Mouse (Mus musculus) embryonic stem cell, embryonic (primary cell): ENCODE measurements around the gene Spry1.

ENCODE experiments used
- CTCF ChIA-PET, 4 experiments: fragments of 300-600 bp in 2 of 4; fragments of 350-600 bp in 2 of 4; sonication (Branson Sonifier 250); formaldehyde crosslinking; loops; one replicate each; lab custom pipeline; 2022; ENCODE audit warnings: inconsistent platforms in 2 of 4; lab: Charles Lee
- POLR2A ChIA-PET, 4 experiments: fragments of 300-600 bp in 2 of 4; fragments of 350-600 bp in 2 of 4; sonication (Branson Sonifier 250); formaldehyde crosslinking; loops; one replicate each; lab custom pipeline; 2022; ENCODE audit warnings: antibody characterized with exemption in 4 of 4, inconsistent platforms in 1 of 4; lab: Charles Lee

The Spry1 gene

GRCm38 (mm10) chr3:37653935-37654729, 14.4 kb downstream of the Spry1 start:
- ChIA-PET CTCF (interaction anchor here in 3 of 4 experiments (0.6 to 1.6 kb wide), 4 partner anchors 11 to 36 kb away, joined by 3 to 4 read pairs (median 4); no protein-coding TSS in a partner anchor), POLR2A (interaction anchor here in 3 of 4 experiments (0.9 to 3.3 kb wide), 7 partner anchors 10 to 69 kb away, joined by 3 to 42 read pairs (median 5); partner anchors contain the start of gene Spry1 (in 1 of the 3))

GRCm38 (mm10) chr3:37654787-37655186, 15.0 kb downstream of the Spry1 start:
- ChIA-PET CTCF (interaction anchor here in 2 of 4 experiments (0.6 to 1.6 kb wide), 3 partner anchors 12 to 35 kb away, joined by 3 to 4 read pairs (median 3); no protein-coding TSS in a partner anchor), POLR2A (interaction anchor here in 3 of 4 experiments (0.9 to 3.3 kb wide), 7 partner anchors 11 to 68 kb away, joined by 3 to 42 read pairs (median 5); partner anchors contain the start of gene Spry1 (in 1 of the 3))

- ChIA-PET CTCF (interaction anchor here in 1 of 4 experiments (0.7 to 0.9 kb wide), 2 partner anchors 10 to 848 kb away, joined by 3 read pairs; no protein-coding TSS in a partner anchor), POLR2A (interaction anchor here in 2 of 4 experiments (0.6 to 2.4 kb wide), 10 partner anchors 11 to 68 kb away, joined by 3 to 13 read pairs (median 6); no protein-coding TSS in a partner anchor)
Observed at GRCm38 (mm10) chr3:37655933-37656633, 16.3 kb downstream of the Spry1 start.

- ChIA-PET CTCF (interaction anchor here in 1 of 4 experiments (0.7 to 1.0 kb wide), 3 partner anchors 11 to 847 kb away, joined by 3 to 4 read pairs (median 3); no protein-coding TSS in a partner anchor), POLR2A (interaction anchor here in 2 of 4 experiments (1.1 to 2.4 kb wide), 10 partner anchors 11 to 66 kb away, joined by 3 to 13 read pairs (median 6); no protein-coding TSS in a partner anchor)
Observed at GRCm38 (mm10) chr3:37657009-37657408, 17.3 kb downstream of the Spry1 start.

- ChIA-PET POLR2A (interaction anchor here in 2 of 4 experiments (0.6 to 3.0 kb wide), 8 partner anchors 10 to 46 kb away, joined by 3 to 13 read pairs (median 6); no protein-coding TSS in a partner anchor), CTCF (no interaction called here)
Observed at GRCm38 (mm10) chr3:37658155-37658554, 18.4 kb downstream of the Spry1 start.

- ChIA-PET CTCF (interaction anchor here in 1 of 4 experiments (0.8 kb wide), 1 partner anchor 89 kb away, joined by 3 read pairs; no protein-coding TSS in a partner anchor), POLR2A (interaction anchor here in 3 of 4 experiments (0.6 to 3.0 kb wide), 10 partner anchors 9 to 102 kb away, joined by 3 to 12 read pairs (median 4); no protein-coding TSS in a partner anchor)
Observed at GRCm38 (mm10) chr3:37659621-37660020, 19.9 kb downstream of the Spry1 start.

GRCm38 (mm10) chr3:37666291-37667118, 26.8 kb downstream of the Spry1 start:
- ChIA-PET POLR2A (interaction anchor here in 2 of 4 experiments (0.6 to 1.4 kb wide), 7 partner anchors 18 to 330 kb away, joined by 3 read pairs; no protein-coding TSS in a partner anchor), CTCF (no interaction called here)

GRCm38 (mm10) chr3:37667119-37667467, 27.3 kb downstream of the Spry1 start:
- ChIA-PET CTCF (no interaction called here), POLR2A (interaction anchor here in 3 of 4 experiments (0.7 to 8.6 kb wide), 8 partner anchors 8 to 57 kb away, joined by 3 to 58 read pairs (median 8); partner anchors contain the start of genes Spry1 (in 2 of the 3) and Gm5148 (in 1 of the 3))

GRCm38 (mm10) chr3:37667736-37668135, 28.0 kb downstream of the Spry1 start:
- POLR2A ChIA-PET: interaction anchor here (0.7 to 8.6 kb wide), 16 partner anchors 8 to 57 kb away, joined by 3 to 58 read pairs (median 5); partner anchors contain the start of genes Gm5148 (in 2 of the 4) and Spry1 (in 2 of the 4)
- CTCF ChIA-PET: no interaction called here

- ChIA-PET CTCF (no interaction called here), POLR2A (interaction anchor here in 2 of 4 experiments (1.0 to 8.6 kb wide), 11 partner anchors 9 to 56 kb away, joined by 3 to 58 read pairs (median 7); partner anchors contain the start of genes Gm5148 (in 1 of the 2) and Spry1 (in 1 of the 2))
Observed at GRCm38 (mm10) chr3:37668652-37669051, 28.9 kb downstream of the Spry1 start.

- ChIA-PET POLR2A (interaction anchor here in 2 of 4 experiments (1.0 to 8.6 kb wide), 11 partner anchors 9 to 55 kb away, joined by 3 to 58 read pairs (median 7); partner anchors contain the start of genes Gm5148 (in 1 of the 2) and Spry1 (in 1 of the 2)), CTCF (no interaction called here)
Observed at GRCm38 (mm10) chr3:37669100-37669499, 29.4 kb downstream of the Spry1 start.

- POLR2A ChIA-PET: interaction anchor here in 2 of 4 experiments (0.6 to 8.8 kb wide), 16 partner anchors 13 to 94 kb away, joined by 3 to 96 read pairs (median 12); partner anchors contain the start of genes Spry1 (in 2 of the 2) and Gm5148 (in 1 of the 2)
Observed at GRCm38 (mm10) chr3:37672266-37673040, 32.7 kb downstream of the Spry1 start.

GRCm38 (mm10) chr3:37673513-37674261, 33.9 kb downstream of the Spry1 start:
- ChIA-PET POLR2A (interaction anchor here in 3 of 4 experiments (0.7 to 8.8 kb wide), 27 partner anchors 9 to 254 kb away, joined by 3 to 96 read pairs (median 7); partner anchors contain the start of genes Gm5148 (in 3 of the 3), Spry1 (in 2 of the 3), Nudt6 (in 1 of the 3) and Spata5 (in 1 of the 3)), CTCF (interaction anchor here (0.6 to 1.3 kb wide), 5 partner anchors 12 to 946 kb away, joined by 3 to 10 read pairs (median 4); partner anchors contain the start of gene Gm5148 (in 1 of the 4))

More at GRCm38 (mm10) chr3:37672266-37673040, 32.7 kb downstream of the Spry1 start:
- CTCF ChIA-PET: no interaction called here

- POLR2A ChIA-PET: interaction anchor here in 2 of 4 experiments (0.6 to 8.8 kb wide), 5 partner anchors 11 to 49 kb away, joined by 3 to 96 read pairs (median 7); partner anchors contain the start of gene Gm5148 (in 1 of the 2)
- CTCF ChIA-PET: no interaction called here
Observed at GRCm38 (mm10) chr3:37675056-37675525, 35.3 kb downstream of the Spry1 start.

- ChIA-PET POLR2A (interaction anchor here in 2 of 4 experiments (0.7 to 8.8 kb wide), 5 partner anchors 10 to 46 kb away, joined by 3 to 96 read pairs (median 3); partner anchors contain the start of gene Spry1 (in 1 of the 2)), CTCF (no interaction called here)
Observed at GRCm38 (mm10) chr3:37676291-37676690, 36.5 kb downstream of the Spry1 start.
